Mouse (Mus musculus) forebrain, embryonic 14.5 days (tissue): ENCODE data around the gene Rit1. TPM values are rescaled to one million over a fixed set of nuclear protein-coding genes. Genes with fewer than 3 reads are reported as not detected.

Experiments
- ATAC-seq: fragments of 200-750 bp; cut with Nextera tagmentation; 2 replicates; pipeline ENCODE4 v1.8.0; 2017; ENCODE audit warnings: mild to moderate bottlenecking, moderate library complexity
- DNase-seq: peaks from one replicate; pipeline ENCODE4 v3.0.0-alpha.2; 2015; ENCODE audit warnings: low spot score
- H3K27ac ChIP-seq: fragments of 300-500 bp; sonication (generic); 2 replicates; pipeline ENCODE4 v1.5.1; 2014; ENCODE audit warnings: low read depth, mild to moderate bottlenecking, control low read depth, low read length, moderate library complexity
- H3K27me3 ChIP-seq: fragments of 300-500 bp; sonication (generic); replicated peaks from 2 replicates; pipeline ENCODE4 v1.6.1; 2014; ENCODE audit warnings: low read length, control low read depth, mixed read lengths; ENCODE audit not compliant: control insufficient read depth, insufficient read depth
- H3K36me3 ChIP-seq: fragments of 300-500 bp; sonication (generic); 2 replicates; pipeline ENCODE4 v1.6.1; 2014; ENCODE audit warnings: low read length, control low read depth; ENCODE audit not compliant: control insufficient read depth, insufficient read depth
- H3K4me1 ChIP-seq: fragments of 300-500 bp; sonication (generic); 2 replicates; pipeline ENCODE4 v1.6.1; 2014; ENCODE audit warnings: antibody characterized with exemption, low read length, control low read depth; ENCODE audit not compliant: control insufficient read depth, insufficient read depth
- H3K4me2 ChIP-seq: fragments of 300-500 bp; sonication (generic); 2 replicates; pipeline ENCODE4 v1.6.1; 2014; ENCODE audit warnings: mild to moderate bottlenecking, control low read depth, low read length
- H3K4me3 ChIP-seq: fragments of 300-500 bp; sonication (generic); 2 replicates; pipeline ENCODE4 v1.5.1; 2014; ENCODE audit warnings: low read depth, low read length, control low read depth
- H3K9ac ChIP-seq: fragments of 300-500 bp; sonication (generic); 2 replicates; pipeline ENCODE4 v1.6.1; 2014; ENCODE audit warnings: mild to moderate bottlenecking, low read length, control low read depth, moderate library complexity
- H3K9me3 ChIP-seq: fragments of 300-500 bp; sonication (generic); replicated peaks from 2 replicates; pipeline ENCODE4 v1.6.1; 2016; ENCODE audit warnings: low read length, control low read depth, mixed read lengths; ENCODE audit not compliant: control insufficient read depth
- WGBS: fragments of 180-500 bp; shearing (Covaris S2); extraction: QIAGEN DNeasy Blood & Tissue Kit; methylation state at CpG from one replicate; pipeline ENCODE4 v1.1.7; 2014; 5-methylcytosine and 5-hydroxymethylcytosine counted together
- polyA plus RNA-seq: library from polyadenylated mRNA; unstranded; fragments of >200 nt; fragmentation: Nextera tagmentation; extraction: Ambion mirVana; gene quantifications from 2 replicates; pipeline ENCODE4 v1.2.1, GENCODE M21; 2014

The Rit1 gene
- 57.8 and 59.0 TPM in 2 replicates for polyA plus RNA-seq

GRCm38 (mm10) chr3:88716399-88717197, at the start of gene Rit1:
Gene Rit1 (plus strand): TSS chr3:88716838.
- Histone ChIP-seq H3K4me2 (peak within 1 kb of the TSS; percentile 62), H3K36me3 (peaks cover 35% of the 10 kb centered on the region), H3K4me1 (peaks cover 13% of the 10 kb centered on the region), H3K9me3 (no peaks in the 10 kb centered on the region), H3K27me3 (no peaks in the 10 kb centered on the region), H3K4me3 (peak within 1 kb of the TSS; percentile 70), H3K9ac (peak within 1 kb of the TSS; percentile 58), H3K27ac (peak within 1 kb of the TSS; percentile 71; the same call in 1 of the 2 replicates)
- peak; percentile 90 for DNase-seq
- WGBS, result 2% methylated on average over 27 of the region's 27 CpGs
- ATAC-seq, result peak; percentile 97

- Histone ChIP-seq H3K36me3 (no peaks in the 10 kb centered on the region), H3K4me3 (0 out of 2 replicates have a peak overlapping the region, but pooled peaks have one; percentile 7), H3K9me3 (no peaks in the 10 kb centered on the region; the same call in 1 of the 2 replicates), H3K4me1 (peaks cover 3% of the 10 kb centered on the region; the same call in 1 of the 2 replicates), H3K27me3 (no peaks in the 10 kb centered on the region), H3K27ac (no peak overlapping the region), H3K9ac (peak overlapping the region; percentile 54), H3K4me2 (peak overlapping the region; percentile 52)
- 11% methylated on average over 11 of the region's 11 CpGs for WGBS
- DNase-seq (peak; percentile 94), ATAC-seq (peak; percentile 58)
Observed at GRCm38 (mm10) chr3:88677399-88677798, 39.2 kb upstream of the Rit1 start.

- WGBS, result 91% methylated on average over 2 of the region's 2 CpGs
Observed at GRCm38 (mm10) chr3:88683814-88684213, 32.8 kb upstream of the Rit1 start.

GRCm38 (mm10) chr3:88684236-88684979, 32.2 kb upstream of the Rit1 start:
- 61% methylated on average over 7 of the region's 8 CpGs for WGBS

More at GRCm38 (mm10) chr3:88683814-88684213, 32.8 kb upstream of the Rit1 start:
- H3K4me1 ChIP-seq, result peaks cover 14% of the 10 kb centered on the region
- DNase-seq (no peak), ATAC-seq (no peak)
- H3K4me2 ChIP-seq, result no peak overlapping the region
- peaks cover 13% of the 10 kb centered on the region for H3K36me3 ChIP-seq
- no peak overlapping the region for H3K4me3 ChIP-seq
- H3K27me3 ChIP-seq, result no peaks in the 10 kb centered on the region
- H3K27ac ChIP-seq, result no peak overlapping the region
- H3K9me3 ChIP-seq, result no peaks in the 10 kb centered on the region; the same call in 1 of the 2 replicates
- H3K9ac ChIP-seq, result no peak overlapping the region

GRCm38 (mm10) chr3:88684980-88685941, 31.4 kb upstream of the Rit1 start, which contains the start of gene Khdc4:
Gene Khdc4 (plus strand): TSS chr3:88685803.
- ATAC-seq (peak; percentile 99), DNase-seq (peak; percentile 100)
- H3K4me2 ChIP-seq, result peak within 1 kb of the TSS; percentile 89
- under 1% methylated on average over 47 of the region's 47 CpGs for WGBS
- H3K36me3 ChIP-seq, result peaks cover 27% of the 10 kb centered on the region
- peak within 1 kb of the TSS; percentile 96 for H3K27ac ChIP-seq
- H3K27me3 ChIP-seq, result no peaks in the 10 kb centered on the region
- peak within 1 kb of the TSS; percentile 88 for H3K4me3 ChIP-seq
- H3K9ac ChIP-seq, result peak within 1 kb of the TSS; percentile 97
- no peaks in the 10 kb centered on the region; the same call in 1 of the 2 replicates for H3K9me3 ChIP-seq
- H3K4me1 ChIP-seq, result peaks cover 14% of the 10 kb centered on the region

More at GRCm38 (mm10) chr3:88684236-88684979, 32.2 kb upstream of the Rit1 start:
- Histone ChIP-seq H3K9me3 (no peaks in the 10 kb centered on the region; the same call in 1 of the 2 replicates), H3K27ac (no peak overlapping the region), H3K4me1 (peaks cover 14% of the 10 kb centered on the region), H3K36me3 (peaks cover 19% of the 10 kb centered on the region), H3K27me3 (no peaks in the 10 kb centered on the region), H3K9ac (peak overlapping the region; percentile 48; the same call in 1 of the 2 replicates), H3K4me3 (peak overlapping the region; percentile 88), H3K4me2 (peak overlapping the region; percentile 60)
- DNase-seq (no peak), ATAC-seq (no peak)

GRCm38 (mm10) chr3:88685958-88686451, 30.6 kb upstream of the Rit1 start:
- under 1% methylated on average over 44 of the region's 45 CpGs for WGBS
- Histone ChIP-seq H3K9ac (peak overlapping the region; percentile 97), H3K4me3 (peak overlapping the region; percentile 88), H3K27ac (peak overlapping the region; percentile 96), H3K4me1 (peaks cover 14% of the 10 kb centered on the region), H3K27me3 (no peaks in the 10 kb centered on the region), H3K9me3 (no peaks in the 10 kb centered on the region; the same call in 1 of the 2 replicates), H3K4me2 (peak overlapping the region; percentile 89), H3K36me3 (peaks cover 35% of the 10 kb centered on the region)
- DNase-seq (peak; percentile 75), ATAC-seq (peak; percentile 71)

GRCm38 (mm10) chr3:88686734-88687611, 29.7 kb upstream of the Rit1 start:
- no peaks in the 10 kb centered on the region; the same call in 1 of the 2 replicates for H3K9me3 ChIP-seq
- H3K27me3 ChIP-seq, result no peaks in the 10 kb centered on the region
- peak overlapping the region; percentile 88 for H3K4me3 ChIP-seq
- peaks cover 14% of the 10 kb centered on the region for H3K4me1 ChIP-seq
- peaks cover 44% of the 10 kb centered on the region for H3K36me3 ChIP-seq
- peak overlapping the region; percentile 89 for H3K4me2 ChIP-seq
- 0 out of 2 replicates have a peak overlapping the region, but pooled peaks have one; percentile 96 for H3K27ac ChIP-seq
- 57% methylated on average over 13 of the region's 13 CpGs for WGBS
- H3K9ac ChIP-seq, result peak overlapping the region; percentile 97
- DNase-seq (no peak), ATAC-seq (no peak)
